Mouse (Mus musculus) E14TG2a.4 (cell line): ENCODE results near the gene Gpr146.

Experiments used
- H3K27me3 ChIP-seq: 2 replicates; pipeline ENCODE4 v1.6.1; 2014; ENCODE audit warnings: low read length, control low read depth; ENCODE audit not compliant: insufficient read depth
- H3K36me3 ChIP-seq: 2 replicates; pipeline ENCODE4 v1.6.1; 2014; ENCODE audit warnings: low read length, control low read depth; ENCODE audit not compliant: insufficient read depth
- H3K4me1 ChIP-seq: replicated peaks from 2 replicates; pipeline ENCODE4 v1.6.1; 2014; ENCODE audit warnings: low read depth, low read length, control low read depth
- H3K4me3 ChIP-seq: replicated peaks from 2 replicates; pipeline ENCODE4 v1.5.1; 2014; ENCODE audit warnings: mild to moderate bottlenecking, low read length
- H3K9me3 ChIP-seq: 2 replicates; pipeline ENCODE4 v1.6.1; 2014; ENCODE audit warnings: low read length, control low read depth
- CTCF ChIP-seq: conservative IDR thresholded peaks from 2 replicates; pipeline ENCODE4 v1.5.1; 2014; ENCODE audit warnings: low read length
- NANOG ChIP-seq: IDR thresholded peaks from 2 replicates; pipeline ENCODE4 v1.6.1; 2014; ENCODE audit warnings: borderline replicate concordance, low read length, mixed read lengths
- POU5F1 ChIP-seq: IDR thresholded peaks from 2 replicates; pipeline ENCODE4 v1.6.1; 2014; ENCODE audit warnings: low read length, borderline replicate concordance

The Gpr146 gene

DNA sequence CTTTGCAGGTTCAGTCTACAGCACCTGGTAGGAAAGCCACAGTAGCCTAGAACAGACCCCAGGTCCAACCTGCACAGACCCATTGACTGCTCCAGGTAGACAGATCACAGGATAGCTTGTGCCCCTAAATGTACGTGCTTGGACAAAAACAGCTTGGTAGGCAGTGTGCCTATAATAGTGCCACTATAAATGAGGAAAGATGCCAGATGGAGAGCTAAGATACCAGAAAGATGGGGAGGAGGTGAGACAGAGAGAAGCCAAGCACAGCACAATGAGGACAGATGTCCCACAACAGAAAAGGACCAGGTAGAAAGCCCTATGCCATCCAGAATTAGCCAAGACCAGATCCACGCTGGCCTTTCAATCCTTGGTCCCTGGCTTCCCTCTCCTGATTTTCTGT, 24.6 kb downstream of the Gpr146 start:
- no peaks in the 10 kb centered on the region for H3K27me3 ChIP-seq
- no peaks in the 10 kb centered on the region for H3K9me3 ChIP-seq
- peaks cover 52% of the 10 kb centered on the region for H3K36me3 ChIP-seq
- no peak overlapping the region for H3K4me3 ChIP-seq
- peaks cover 20% of the 10 kb centered on the region for H3K4me1 ChIP-seq
- TF ChIP-seq CTCF: no peak
- no peak for TF ChIP-seq NANOG
- TF ChIP-seq POU5F1: no peak

- peaks cover 27% of the 10 kb centered on the region for H3K4me1 ChIP-seq
- no peak for TF ChIP-seq CTCF
- no peak for TF ChIP-seq POU5F1
- TF ChIP-seq NANOG: no peak
Measured at GRCm38 (mm10) chr5:139403692-139404260, 26.3 kb downstream of the Gpr146 start.

GRCm38 (mm10) chr5:139404801-139405401, 27.4 kb downstream of the Gpr146 start, which contains the start of gene C130050O18Rik:
Gene C130050O18Rik (plus strand): TSS chr5:139405280.
- Histone ChIP-seq H3K4me3 (no peak within 1 kb of the TSS), H3K27me3 (no peaks in the 10 kb centered on the region), H3K4me1 (peaks cover 32% of the 10 kb centered on the region), H3K9me3 (no peaks in the 10 kb centered on the region), H3K36me3 (peaks cover 64% of the 10 kb centered on the region)
- TF ChIP-seq POU5F1: no peak
- TF ChIP-seq CTCF: no peak
- no peak for TF ChIP-seq NANOG

More at GRCm38 (mm10) chr5:139403692-139404260, 26.3 kb downstream of the Gpr146 start:
- Histone ChIP-seq H3K9me3 (no peaks in the 10 kb centered on the region), H3K4me3 (no peak overlapping the region), H3K36me3 (peaks cover 56% of the 10 kb centered on the region), H3K27me3 (no peaks in the 10 kb centered on the region)

GRCm38 (mm10) chr5:139405478-139405877, 28.0 kb downstream of the Gpr146 start:
- Histone ChIP-seq H3K27me3 (no peaks in the 10 kb centered on the region), H3K36me3 (peaks cover 67% of the 10 kb centered on the region), H3K4me1 (peaks cover 32% of the 10 kb centered on the region), H3K4me3 (no peak overlapping the region), H3K9me3 (no peaks in the 10 kb centered on the region)
- TF ChIP-seq POU5F1 (no peak), CTCF (no peak), NANOG (no peak)

DNA sequence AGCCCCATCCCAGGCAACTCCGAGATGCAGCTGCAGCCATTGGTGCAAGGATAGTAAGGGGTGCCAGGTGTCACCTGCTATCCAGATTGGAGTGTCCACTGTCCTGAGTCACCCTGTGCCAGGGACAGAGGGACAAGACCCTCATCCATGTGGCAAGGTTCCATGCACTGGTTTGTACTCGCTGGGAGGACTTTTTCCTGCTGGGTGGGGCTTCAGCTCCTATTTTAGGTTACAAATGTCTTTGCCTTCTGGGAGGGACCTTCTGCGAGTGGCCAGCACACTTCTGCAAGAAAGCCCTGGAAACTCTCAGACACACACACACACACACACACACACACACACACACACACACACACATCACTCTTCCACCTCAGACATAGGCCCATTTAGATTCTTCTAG, 28.5 kb downstream of the Gpr146 start:
- peaks cover 34% of the 10 kb centered on the region for H3K4me1 ChIP-seq
- no peak for TF ChIP-seq NANOG

GRCm38 (mm10) chr5:139407121-139407885, 29.8 kb downstream of the Gpr146 start:
- H3K27me3 ChIP-seq: no peaks in the 10 kb centered on the region
- H3K4me1 ChIP-seq: peaks cover 47% of the 10 kb centered on the region
- H3K4me3 ChIP-seq: no peak overlapping the region
- peaks cover 64% of the 10 kb centered on the region for H3K36me3 ChIP-seq
- no peak for TF ChIP-seq NANOG
- H3K9me3 ChIP-seq: no peaks in the 10 kb centered on the region

More for the DNA sequence above, 28.5 kb downstream of the Gpr146 start:
- Histone ChIP-seq H3K27me3 (no peaks in the 10 kb centered on the region), H3K36me3 (peaks cover 67% of the 10 kb centered on the region), H3K4me3 (no peak overlapping the region), H3K9me3 (no peaks in the 10 kb centered on the region)

GRCm38 (mm10) chr5:139408511-139408910, 31.0 kb downstream of the Gpr146 start:
- no peak for TF ChIP-seq CTCF
- no peak for TF ChIP-seq NANOG
- no peak for TF ChIP-seq POU5F1
- no peak overlapping the region for H3K4me3 ChIP-seq
- H3K36me3 ChIP-seq: peaks cover 54% of the 10 kb centered on the region
- peaks cover 47% of the 10 kb centered on the region for H3K4me1 ChIP-seq
- H3K27me3 ChIP-seq: no peaks in the 10 kb centered on the region
- no peaks in the 10 kb centered on the region for H3K9me3 ChIP-seq

- Histone ChIP-seq H3K36me3 (peaks cover 58% of the 10 kb centered on the region), H3K9me3 (no peaks in the 10 kb centered on the region), H3K27me3 (no peaks in the 10 kb centered on the region), H3K4me3 (no peak overlapping the region), H3K4me1 (peaks cover 55% of the 10 kb centered on the region)
- no peak for TF ChIP-seq NANOG
- TF ChIP-seq POU5F1: no peak
- TF ChIP-seq CTCF: no peak
Measured at GRCm38 (mm10) chr5:139409412-139409811, 31.9 kb downstream of the Gpr146 start.

- TF ChIP-seq CTCF: no peak
- no peak for TF ChIP-seq POU5F1
- no peak for TF ChIP-seq NANOG
- H3K4me1 ChIP-seq: peaks cover 60% of the 10 kb centered on the region
- no peaks in the 10 kb centered on the region for H3K27me3 ChIP-seq
- H3K36me3 ChIP-seq: peaks cover 59% of the 10 kb centered on the region
- no peak overlapping the region for H3K4me3 ChIP-seq
- H3K9me3 ChIP-seq: no peaks in the 10 kb centered on the region
Measured at GRCm38 (mm10) chr5:139410056-139410455, 32.6 kb downstream of the Gpr146 start.
